Mouse (Mus musculus) midbrain, postnatal 0 days (tissue): ENCODE results near the gene Ndc1. TPM values are rescaled to one million over a fixed set of nuclear protein-coding genes. Genes with fewer than 3 reads are reported as not detected.

ENCODE experiments used
- ATAC-seq: fragments of 200-750 bp; cut with Nextera tagmentation; 2 replicates; pipeline ENCODE4 v1.8.0; 2017; ENCODE audit warnings: moderate number of reproducible peaks, mild to moderate bottlenecking, moderate TSS enrichment, moderate library complexity; ENCODE audit not compliant: low FRiP score
- DNase-seq: peaks from one replicate; pipeline ENCODE4 v3.0.0-alpha.2; 2015; ENCODE audit warnings: low spot score
- H3K27ac ChIP-seq: fragments of 300-500 bp; sonication (generic); 2 replicates; pipeline ENCODE4 v1.5.1; 2014; ENCODE audit warnings: low read depth, mild to moderate bottlenecking, low read length, mixed read lengths
- H3K27me3 ChIP-seq: fragments of 300-500 bp; sonication (generic); 2 replicates; pipeline ENCODE4 v1.6.1; 2014; ENCODE audit warnings: low read length, control low read depth, mixed read lengths; ENCODE audit not compliant: insufficient read depth
- H3K36me3 ChIP-seq: fragments of 300-500 bp; sonication (generic); 2 replicates; pipeline ENCODE4 v1.6.1; 2014; ENCODE audit warnings: low read length, control low read depth, mixed read lengths; ENCODE audit not compliant: insufficient read depth
- H3K4me1 ChIP-seq: fragments of 300-500 bp; sonication (generic); 2 replicates; pipeline ENCODE4 v1.6.1; 2014; ENCODE audit warnings: mild to moderate bottlenecking, control low read depth, antibody characterized with exemption, low read length, mixed read lengths; ENCODE audit not compliant: insufficient read depth
- H3K4me2 ChIP-seq: fragments of 300-500 bp; sonication (generic); 2 replicates; pipeline ENCODE4 v1.6.1; 2014; ENCODE audit warnings: low read depth, mild to moderate bottlenecking, low read length, mixed read lengths; ENCODE audit not compliant: poor library complexity, severe bottlenecking
- H3K4me3 ChIP-seq: fragments of 300-500 bp; sonication (generic); 2 replicates; pipeline ENCODE4 v1.5.1; 2014; ENCODE audit warnings: low read depth, mild to moderate bottlenecking, low read length, moderate library complexity
- H3K9ac ChIP-seq: fragments of 300-500 bp; sonication (generic); replicated peaks from 2 replicates; pipeline ENCODE4 v1.6.1; 2014; ENCODE audit warnings: mild to moderate bottlenecking, low read length, moderate library complexity, mixed read lengths; ENCODE audit not compliant: poor library complexity, severe bottlenecking
- H3K9me3 ChIP-seq: fragments of 300-500 bp; sonication (generic); 2 replicates; pipeline ENCODE4 v1.6.1; 2016; ENCODE audit warnings: low read length, control low read depth
- CTCF ChIP-seq: IDR thresholded peaks from 2 replicates; pipeline ENCODE4 v1.5.1; 2016; ENCODE audit warnings: antibody characterized with exemption, mild to moderate bottlenecking
- WGBS: fragments of 180-500 bp; shearing (Covaris S2); extraction: QIAGEN DNeasy Blood & Tissue Kit; methylation state at CpG from one replicate; pipeline ENCODE4 v1.1.7; 2014; 5-methylcytosine and 5-hydroxymethylcytosine counted together
- polyA plus RNA-seq: library from polyadenylated mRNA; unstranded; fragments of >200 nt; fragmentation: Nextera tagmentation; extraction: Ambion mirVana; gene quantifications from 2 replicates; pipeline ENCODE4 v1.2.1, GENCODE M21; 2015
- total RNA-seq: library from RNA; depleted of rRNA; stranded (reverse); fragments of >200 nt; gene quantifications from 2 replicates; pipeline ENCODE4 v1.2.3, GENCODE M21; 2014

The Ndc1 gene
- total and polyA plus RNA-seq, 2 experiments from 2014 or later = 21.5 to 36.8 TPM

GRCm38 (mm10) chr4:107372304-107372703, 4.7 kb downstream of the Ndc1 start:
- Histone ChIP-seq H3K9me3 (no peaks in the 10 kb centered on the region), H3K27me3 (no peaks in the 10 kb centered on the region), H3K36me3 (peaks cover 19% of the 10 kb centered on the region), H3K4me2 (no peak overlapping the region), H3K27ac (no peak overlapping the region), H3K9ac (no peak overlapping the region), H3K4me1 (no peaks in the 10 kb centered on the region), H3K4me3 (no peak overlapping the region)
- 72% methylated on average over 2 of the region's 2 CpGs for WGBS
- TF ChIP-seq CTCF = peak; percentile 54
- ATAC-seq (no peak), DNase-seq (peak; percentile 17)

- no peak for TF ChIP-seq CTCF
- Histone ChIP-seq H3K27ac (no peak overlapping the region), H3K4me1 (no peaks in the 10 kb centered on the region), H3K9me3 (no peaks in the 10 kb centered on the region), H3K36me3 (peaks cover 19% of the 10 kb centered on the region), H3K4me3 (no peak overlapping the region), H3K27me3 (no peaks in the 10 kb centered on the region), H3K9ac (no peak overlapping the region), H3K4me2 (no peak overlapping the region)
- ATAC-seq (no peak), DNase-seq (no peak)
- 91% methylated on average over 4 of the region's 4 CpGs for WGBS
Observed at GRCm38 (mm10) chr4:107374677-107375076, 7.1 kb downstream of the Ndc1 start.

GRCm38 (mm10) chr4:107378954-107379353, 11.4 kb downstream of the Ndc1 start:
- H3K9me3 ChIP-seq = no peaks in the 10 kb centered on the region
- ATAC-seq (no peak), DNase-seq (no peak)
- no peak overlapping the region for H3K27ac ChIP-seq
- H3K27me3 ChIP-seq = no peaks in the 10 kb centered on the region
- no peak overlapping the region for H3K4me2 ChIP-seq
- no peak overlapping the region for H3K9ac ChIP-seq
- no peak overlapping the region for H3K4me3 ChIP-seq
- WGBS = 85% methylated on average over 6 of the region's 6 CpGs
- no peak for TF ChIP-seq CTCF
- peaks cover 28% of the 10 kb centered on the region for H3K36me3 ChIP-seq
- no peaks in the 10 kb centered on the region for H3K4me1 ChIP-seq

GRCm38 (mm10) chr4:107380871-107381270, 13.3 kb downstream of the Ndc1 start:
- H3K4me2 ChIP-seq = no peak overlapping the region
- DNase-seq (no peak), ATAC-seq (no peak)
- no peak overlapping the region for H3K9ac ChIP-seq
- H3K4me3 ChIP-seq = no peak overlapping the region
- H3K36me3 ChIP-seq = peaks cover 31% of the 10 kb centered on the region
- TF ChIP-seq CTCF = no peak
- 86% methylated on average over 7 of the region's 7 CpGs for WGBS
- H3K9me3 ChIP-seq = no peaks in the 10 kb centered on the region
- no peaks in the 10 kb centered on the region for H3K27me3 ChIP-seq
- H3K27ac ChIP-seq = no peak overlapping the region
- H3K4me1 ChIP-seq = no peaks in the 10 kb centered on the region

- no peak overlapping the region for H3K4me3 ChIP-seq
- no peak for TF ChIP-seq CTCF
- no peaks in the 10 kb centered on the region for H3K27me3 ChIP-seq
- no peaks in the 10 kb centered on the region for H3K9me3 ChIP-seq
- no peak overlapping the region for H3K4me2 ChIP-seq
- no peak overlapping the region for H3K27ac ChIP-seq
- ATAC-seq (no peak), DNase-seq (peak; percentile 61)
- WGBS = 87% methylated on average over 4 of the region's 4 CpGs
- no peaks in the 10 kb centered on the region for H3K4me1 ChIP-seq
- no peak overlapping the region for H3K9ac ChIP-seq
- H3K36me3 ChIP-seq = peaks cover 43% of the 10 kb centered on the region
Observed at GRCm38 (mm10) chr4:107387038-107387437, 19.5 kb downstream of the Ndc1 start.

- Histone ChIP-seq H3K9ac (no peak overlapping the region), H3K4me2 (no peak overlapping the region), H3K4me3 (no peak overlapping the region), H3K9me3 (no peaks in the 10 kb centered on the region), H3K4me1 (no peaks in the 10 kb centered on the region), H3K27me3 (no peaks in the 10 kb centered on the region), H3K36me3 (peaks cover 41% of the 10 kb centered on the region), H3K27ac (no peak overlapping the region)
- TF ChIP-seq CTCF = no peak
- DNase-seq = peak; percentile 14
- 75% methylated on average over 8 of the region's 8 CpGs for WGBS
- no peak for ATAC-seq
Observed at GRCm38 (mm10) chr4:107387465-107387864, 19.9 kb downstream of the Ndc1 start.
